Mouse (Mus musculus) cerebellum, postnatal 36 days (tissue): ENCODE results near the gene Usp35.

ENCODE experiments used
- DNase-seq, 2 experiments: peaks; one replicate each; pipeline ENCODE4 v3.0.0; 2021 to 2022; ENCODE audit warnings: mixed read lengths in 2 of 2

Usp35 gene

DNA sequence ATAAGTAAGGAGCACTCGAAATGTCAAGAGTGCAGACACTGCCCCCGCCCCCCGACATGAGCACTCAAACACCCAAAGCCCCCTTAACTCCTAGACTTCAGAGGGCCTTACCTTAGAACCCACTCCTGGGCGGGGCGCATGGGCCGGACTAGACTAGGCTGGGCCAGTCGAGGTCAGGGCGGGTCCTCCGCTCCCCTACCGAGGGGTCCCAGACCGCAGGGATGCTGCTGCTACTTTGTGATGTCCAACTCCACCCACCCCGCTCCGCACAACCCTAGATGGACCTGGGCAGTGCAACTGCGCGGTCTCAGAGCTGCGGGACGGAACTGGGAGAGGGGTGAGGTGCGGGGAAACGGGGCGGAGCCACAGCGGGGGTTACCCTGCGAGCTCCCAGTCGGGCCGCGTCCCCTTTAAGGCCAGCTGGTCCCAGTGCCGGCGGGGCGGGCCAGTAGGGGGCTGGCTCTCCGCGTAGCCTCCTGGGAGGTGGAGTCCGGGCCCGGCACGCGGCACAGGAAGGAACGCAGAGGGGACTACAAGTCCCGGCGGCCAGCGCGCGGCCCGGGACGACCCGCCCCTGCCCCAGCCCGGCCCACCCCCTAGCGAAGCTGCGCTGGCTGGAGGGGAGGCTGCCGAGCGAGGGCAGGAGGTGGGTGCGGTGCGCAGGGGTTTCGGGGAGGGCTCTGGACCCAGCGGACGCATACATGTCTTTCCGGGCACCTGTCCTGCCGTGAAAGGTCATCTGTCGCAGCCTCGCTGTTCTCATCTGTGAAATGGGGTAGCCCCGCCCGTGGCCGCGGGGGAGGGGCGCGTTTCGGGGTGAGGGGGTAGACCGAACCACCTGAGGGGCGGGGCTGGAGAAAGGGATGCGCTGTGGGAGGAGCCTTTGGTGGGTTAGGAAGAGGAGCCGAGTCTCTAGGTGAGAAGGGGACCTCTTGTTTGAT, at the start of gene Usp35, which contains the start of gene Kctd21:
Usp35 (minus strand) TSS at position 295 of the 941 bp plus-strand sequence.
Kctd21 (plus strand) TSS at position 602 of the 941 bp plus-strand sequence.
- DNase-seq: peak; percentile 89 to 97

DNA sequence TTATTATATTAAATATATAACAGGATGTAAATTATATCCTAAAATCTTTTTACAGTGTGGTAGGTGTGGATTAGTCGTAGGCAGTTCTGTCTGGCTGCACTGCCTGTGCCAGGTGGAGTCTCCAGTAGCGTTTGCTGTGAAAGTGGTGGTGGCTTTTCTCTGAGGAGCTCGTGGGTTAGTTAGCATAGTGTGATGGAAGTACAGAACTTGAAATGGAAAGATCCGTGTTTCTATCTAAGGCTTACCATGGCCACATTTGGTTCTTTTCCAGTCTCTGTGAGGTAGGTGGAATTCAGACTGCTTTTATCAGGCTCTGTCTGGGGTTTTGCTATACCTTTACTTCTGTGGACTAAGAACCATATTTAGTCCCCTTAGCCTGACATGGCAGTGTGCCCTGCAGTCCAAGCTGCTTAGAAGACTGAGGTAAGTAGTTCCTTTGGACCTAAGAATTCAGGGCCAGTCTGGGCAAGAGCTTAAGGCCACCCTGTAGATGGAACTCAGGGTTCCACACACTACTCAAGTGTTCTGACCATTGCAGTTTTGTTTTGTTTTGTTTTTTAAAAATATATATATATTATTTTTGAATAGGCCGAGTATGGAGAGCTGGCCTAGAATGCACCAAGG, 48.8 kb upstream of the Usp35 start:
- no peak for DNase-seq

- DNase-seq: no peak
Observed at GRCm38 (mm10) chr7:97379304-97379703, 47.5 kb upstream of the Usp35 start.

- DNase-seq: no peak
Observed at GRCm38 (mm10) chr7:97375906-97376305, 44.1 kb upstream of the Usp35 start.

GRCm38 (mm10) chr7:97375101-97375500, 43.3 kb upstream of the Usp35 start:
- DNase-seq: no peak

DNA sequence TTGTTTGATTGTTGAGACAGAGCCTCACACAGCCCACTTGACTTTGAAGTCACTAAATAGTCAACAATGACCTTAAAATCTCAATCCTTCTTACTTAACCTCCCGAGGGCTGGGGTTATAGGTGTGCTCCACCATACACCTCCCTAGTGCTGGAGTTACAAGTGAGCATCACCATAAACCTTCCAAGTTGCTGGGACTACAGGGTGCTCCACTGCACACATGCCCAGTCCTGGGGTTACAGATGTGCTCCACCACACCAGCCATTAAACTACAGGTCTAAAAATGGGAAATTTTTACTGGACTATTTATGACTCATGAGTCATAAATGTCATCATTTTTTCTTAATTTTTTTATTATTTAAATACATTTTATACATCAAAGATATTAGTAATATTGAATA, 34.1 kb upstream of the Usp35 start:
- DNase-seq: no peak

- no peak for DNase-seq
Observed at GRCm38 (mm10) chr7:97361467-97361866, 29.6 kb upstream of the Usp35 start.

DNA sequence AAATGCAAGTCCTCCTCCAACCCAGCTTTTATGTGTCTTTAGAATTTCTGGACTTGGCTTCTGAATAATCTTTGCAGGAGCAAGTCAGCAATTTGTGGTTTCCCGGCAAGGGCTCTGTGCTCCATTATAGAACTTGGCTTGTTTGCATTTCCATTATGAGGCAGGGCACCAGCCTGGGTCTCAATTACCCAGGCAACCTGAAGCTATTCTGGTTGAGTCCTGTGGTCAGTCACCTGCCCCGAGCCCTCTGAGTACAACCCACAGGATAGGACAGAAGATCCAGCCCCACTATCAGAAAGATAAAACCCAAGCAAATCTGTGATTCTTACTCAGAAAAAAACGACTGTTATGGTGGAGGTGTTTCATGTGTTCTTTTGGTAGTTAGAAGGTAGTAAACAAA, 29.1 kb upstream of the Usp35 start:
- DNase-seq: no peak

GRCm38 (mm10) chr7:97360166-97360565, 28.3 kb upstream of the Usp35 start:
- DNase-seq: no peak

- no peak for DNase-seq
Observed at GRCm38 (mm10) chr7:97358347-97358746, 26.5 kb upstream of the Usp35 start.

DNA sequence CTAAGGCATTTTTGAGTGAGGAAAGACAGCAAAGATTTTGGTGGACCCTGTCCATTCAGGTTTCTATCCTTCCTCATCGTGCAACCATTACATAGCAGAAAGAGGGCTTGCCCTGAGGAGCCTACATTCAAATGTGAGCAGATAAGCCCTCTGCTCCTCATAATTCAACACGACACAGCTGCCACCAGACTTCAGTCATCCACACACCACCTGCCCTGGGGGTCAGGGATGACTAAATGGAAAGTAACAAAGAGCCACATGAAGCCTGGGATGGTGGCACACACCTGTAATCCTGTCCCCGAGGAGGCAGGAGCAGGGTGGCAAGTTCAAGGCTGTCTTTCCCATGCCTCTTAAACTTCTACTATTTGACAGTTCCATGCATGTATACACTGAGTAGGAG, 26.0 kb upstream of the Usp35 start:
- DNase-seq: no peak

GRCm38 (mm10) chr7:97356875-97357276, 25.1 kb upstream of the Usp35 start:
- DNase-seq: no peak

DNA sequence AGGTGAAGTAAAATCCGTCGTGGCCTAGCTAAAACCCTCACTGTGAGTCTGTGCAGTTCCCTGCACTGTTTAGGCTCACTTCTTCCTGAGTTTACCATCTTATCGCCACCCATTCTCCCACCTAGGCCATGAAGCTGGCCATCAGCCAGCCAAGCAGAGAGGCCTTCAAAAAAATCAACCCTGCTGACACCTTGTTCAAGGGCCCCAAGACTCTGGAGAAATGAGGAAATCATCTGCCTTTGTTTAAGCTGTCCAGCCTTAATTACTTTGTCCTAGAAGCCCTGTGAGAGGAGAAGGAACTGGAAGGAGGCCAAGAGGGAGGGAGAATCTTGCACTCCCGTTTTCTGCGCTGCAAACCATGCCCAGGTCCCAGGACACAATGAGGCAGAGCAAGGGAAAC, 24.4 kb upstream of the Usp35 start:
- DNase-seq: no peak

DNA sequence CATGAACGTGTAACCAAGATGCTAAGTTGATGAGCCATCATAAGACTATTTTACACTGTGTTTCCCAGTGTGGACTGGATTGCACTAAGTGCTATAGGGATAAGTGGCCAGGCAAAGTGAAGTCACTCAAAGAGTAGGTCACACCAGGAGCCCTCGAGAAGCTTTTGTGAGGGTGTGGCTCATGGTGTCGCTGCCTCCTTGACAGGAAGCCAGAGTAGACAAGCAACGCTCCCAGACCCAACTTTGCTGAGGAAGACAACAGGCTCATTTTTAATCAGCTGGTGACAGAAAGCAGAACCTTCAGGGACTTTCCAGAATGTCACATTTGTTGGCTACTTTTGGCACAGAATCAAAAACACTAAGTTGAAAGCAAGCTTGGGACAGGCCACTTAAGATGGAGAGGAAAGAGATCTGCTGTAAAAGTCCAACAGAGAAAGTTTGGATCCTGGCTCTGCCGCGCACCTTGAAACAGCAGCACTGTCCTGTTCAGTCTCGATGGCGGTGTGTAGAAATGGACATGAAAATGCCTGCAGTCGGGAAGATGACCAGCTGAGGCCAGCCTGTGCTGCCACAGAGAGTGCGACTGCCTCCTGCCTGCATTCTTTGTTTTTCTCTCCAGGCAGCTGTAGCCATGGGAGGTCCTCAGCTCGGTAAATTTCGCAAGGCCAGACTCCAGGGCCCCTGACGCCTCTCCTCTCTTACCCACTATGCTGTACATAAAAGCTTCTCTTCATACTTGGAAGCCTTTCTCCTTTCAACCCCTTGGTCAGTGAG, 23.4 kb upstream of the Usp35 start:
- DNase-seq: no peak

DNA sequence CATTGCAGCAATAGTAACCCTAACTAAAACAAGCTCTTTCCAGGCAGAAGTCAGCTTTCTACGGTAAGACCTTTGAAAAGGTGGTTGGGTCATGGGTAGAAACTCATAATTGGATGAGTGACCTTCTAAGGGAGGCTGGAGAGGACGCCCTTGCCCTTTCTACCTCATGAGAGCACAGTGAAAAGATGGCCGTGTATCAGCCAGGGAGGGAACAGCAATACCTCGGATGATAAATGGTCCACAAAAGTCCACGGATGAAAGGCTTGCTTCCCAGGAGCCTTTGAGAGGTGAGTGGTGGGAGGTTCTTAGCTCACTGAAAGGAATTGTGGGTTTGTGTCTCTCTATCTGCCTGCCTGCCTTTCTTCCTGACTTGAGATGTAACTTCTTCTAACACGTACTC, 21.5 kb upstream of the Usp35 start:
- DNase-seq: no peak

DNA sequence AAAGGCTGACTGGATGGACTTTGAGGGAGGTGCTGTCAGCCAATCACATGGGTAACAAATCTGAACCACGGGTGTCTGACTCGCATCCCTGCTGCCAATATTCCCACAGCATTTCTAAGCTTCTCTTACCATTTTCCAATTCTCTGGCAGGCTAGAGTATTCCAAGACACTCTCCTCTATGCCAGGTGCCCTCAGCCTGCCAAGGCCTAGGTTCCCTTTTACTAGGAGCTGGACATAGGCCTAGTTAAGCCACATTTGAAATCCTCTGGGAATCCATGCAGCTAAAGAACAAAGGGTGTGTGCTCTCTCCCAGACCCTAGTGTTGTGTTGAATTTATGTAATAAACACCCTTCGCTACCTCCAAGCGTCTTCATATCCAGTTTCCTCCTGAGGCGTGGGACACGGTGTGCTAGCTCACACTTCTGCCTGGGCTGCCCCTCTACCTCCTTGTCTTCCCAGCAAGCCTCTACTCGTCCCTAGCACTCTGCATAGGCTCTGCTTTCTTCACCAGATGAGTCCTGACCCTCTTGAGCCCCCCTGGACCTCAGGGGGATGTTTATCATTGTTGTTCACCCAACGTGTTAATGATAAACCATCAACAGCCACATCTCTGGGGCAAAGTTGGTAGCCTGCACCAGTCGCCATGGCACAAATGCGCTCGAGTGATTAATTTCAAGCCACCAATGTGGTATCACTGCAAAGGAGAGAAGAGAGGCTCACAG, 20.1 kb upstream of the Usp35 start:
- DNase-seq: no peak

DNA sequence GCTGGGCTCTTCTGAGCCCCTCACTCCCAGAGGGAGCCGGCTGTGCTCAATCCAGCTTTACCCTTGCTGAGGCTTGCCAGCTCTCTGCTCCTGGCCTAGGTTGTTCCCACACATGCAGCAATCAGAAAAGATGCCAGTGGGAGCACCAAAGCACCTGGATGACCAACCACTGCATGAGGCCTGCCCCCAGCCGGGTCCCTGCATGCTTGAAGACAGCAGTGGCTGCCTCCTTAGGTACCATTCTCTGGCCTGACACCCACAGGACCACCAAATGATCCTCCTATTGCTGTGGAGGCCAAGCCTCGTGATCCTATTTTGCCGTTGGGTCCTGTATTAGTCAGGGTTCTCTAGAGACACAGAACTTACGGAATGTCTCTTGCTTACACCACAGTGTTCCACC, 19.1 kb upstream of the Usp35 start:
- DNase-seq: no peak

GRCm38 (mm10) chr7:97349438-97349837, 17.6 kb upstream of the Usp35 start:
- DNase-seq: no peak

GRCm38 (mm10) chr7:97348836-97349235, 17.0 kb upstream of the Usp35 start:
- DNase-seq: no peak

DNA sequence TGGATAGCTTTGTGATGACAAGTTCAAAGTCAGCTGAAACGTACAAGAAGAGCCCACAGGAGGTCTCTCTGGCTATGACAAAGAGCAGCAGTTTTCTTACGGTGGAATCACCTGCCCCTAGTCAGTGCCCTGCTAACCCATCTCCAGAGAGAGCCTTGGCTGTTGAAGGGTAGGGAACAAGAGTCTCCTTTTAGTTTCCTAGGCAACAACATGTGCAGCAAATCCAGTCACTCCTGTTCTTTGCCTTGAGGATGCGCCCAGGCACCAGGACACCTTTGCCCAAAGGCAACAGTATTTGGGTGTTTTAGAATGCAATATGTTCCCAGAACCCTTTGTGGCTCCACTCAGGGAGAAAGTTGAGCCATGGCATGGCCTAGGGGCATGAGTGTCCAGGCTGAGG, 16.5 kb upstream of the Usp35 start:
- no peak for DNase-seq

DNA sequence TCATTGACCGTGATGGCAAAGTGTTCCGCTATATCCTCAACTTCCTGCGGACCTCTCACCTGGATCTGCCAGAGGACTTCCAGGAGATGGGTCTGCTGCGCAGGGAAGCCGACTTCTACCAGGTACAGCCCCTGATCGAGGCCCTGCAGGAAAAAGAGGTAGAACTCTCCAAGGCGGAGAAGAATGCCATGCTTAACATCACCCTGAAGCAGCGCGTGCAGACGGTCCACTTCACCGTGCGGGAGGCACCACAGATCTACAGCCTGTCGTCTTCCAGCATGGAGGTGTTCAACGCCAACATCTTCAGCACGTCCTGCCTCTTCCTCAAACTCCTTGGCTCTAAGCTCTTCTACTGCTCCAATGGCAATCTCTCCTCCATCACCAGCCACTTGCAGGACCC, 15.6 kb upstream of the Usp35 start:
- DNase-seq: no peak

DNA sequence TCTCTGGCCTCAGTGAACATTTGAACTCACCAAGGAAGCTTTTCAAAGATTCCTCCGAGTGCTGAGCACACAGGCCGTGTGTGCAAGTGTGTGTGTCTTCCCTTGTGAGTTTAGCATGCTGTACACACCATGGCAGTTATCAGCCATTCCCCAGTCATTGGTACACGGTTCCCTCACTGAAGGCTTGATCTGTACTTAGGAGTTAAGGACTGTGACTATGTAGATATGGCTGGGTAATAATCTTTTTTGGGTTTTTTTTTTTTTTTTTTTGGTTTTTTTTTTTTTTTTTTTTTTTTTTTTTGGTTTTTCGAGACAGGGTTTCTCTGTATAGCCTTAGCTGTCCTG, 15.0 kb upstream of the Usp35 start:
- DNase-seq: no peak
